Mouse (Mus musculus): Measurements from ENCODE around the gene Tmem17. TPM values are rescaled to one million over a fixed set of nuclear protein-coding genes. Genes with fewer than 3 reads are reported as not detected.

The Tmem17 gene
- polyA plus RNA-seq (2014; fragmentation: Nextera tagmentation; extraction: Ambion mirVana): 13.4 and 16.4 TPM in 2 replicates

DNA sequence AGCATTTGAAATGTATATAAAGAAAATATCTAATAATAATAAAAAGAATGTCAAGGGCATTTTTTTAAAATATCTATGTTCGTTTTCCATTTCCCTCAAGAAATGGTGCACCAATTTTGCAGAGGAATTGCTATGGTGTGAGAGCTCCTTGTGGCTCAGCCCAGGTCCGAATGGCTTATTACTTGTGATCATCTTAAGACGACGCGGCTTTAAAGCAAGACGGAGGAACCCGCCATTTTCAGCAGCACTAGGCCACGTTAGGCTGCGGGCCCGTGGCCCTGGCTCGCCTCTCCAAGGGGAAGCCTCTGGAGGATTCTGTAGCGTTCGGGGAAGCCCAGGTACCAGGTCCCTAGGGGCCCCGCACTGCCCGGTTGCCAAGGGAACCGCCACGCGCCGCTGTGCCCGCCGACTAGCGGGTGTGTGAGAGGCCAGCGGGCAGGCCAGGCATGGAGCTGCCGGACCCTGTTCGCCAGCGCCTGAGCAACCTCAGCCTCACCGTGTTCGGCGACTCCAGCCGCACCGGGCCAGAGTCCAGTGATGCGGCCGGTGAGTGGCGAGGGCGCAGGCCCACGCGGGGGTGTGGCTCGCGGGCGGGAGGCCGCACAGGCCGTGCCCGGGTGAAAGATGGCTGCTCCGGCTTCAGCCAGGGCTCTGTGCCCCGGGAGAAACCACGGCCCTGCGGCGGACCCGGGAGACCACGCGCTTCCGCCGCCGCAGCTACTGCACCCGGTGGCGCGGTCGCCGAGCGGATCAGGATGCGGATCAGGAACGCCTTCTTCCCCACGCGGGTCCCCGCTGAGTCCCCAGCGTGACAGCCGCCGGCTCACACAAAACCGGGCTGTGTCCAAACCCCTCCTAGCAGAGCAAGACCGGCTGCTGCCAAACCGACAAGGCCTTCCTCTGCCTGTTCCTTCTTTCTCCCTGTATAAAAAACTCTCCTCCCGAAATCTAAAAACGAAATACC is at the start of gene Tmem17:
Gene Tmem17 (plus strand): TSS at position 51 of the 964 bp plus-strand sequence.
- 1% methylated on average over 63 of the region's 73 CpGs for WGBS
- Histone ChIP-seq H3K9me3 (ENCODE audit: control insufficient read depth, low read length) (no peaks in the 10 kb centered on the region), H3K27ac (ENCODE audit: low read depth, low read length) (peak within 1 kb of the TSS; percentile 80), H3K4me3 (ENCODE audit: low read depth, low read length) (peak within 1 kb of the TSS; percentile 51), H3K4me2 (replicated peaks; ENCODE audit: low read depth, low read length) (peak within 1 kb of the TSS; percentile 55), H3K27me3 (ENCODE audit: control insufficient read depth, insufficient read depth, low read length) (no peaks in the 10 kb centered on the region), H3K9ac (ENCODE audit: low read depth, low read length) (peak within 1 kb of the TSS; percentile 77), H3K36me3 (ENCODE audit: control insufficient read depth, insufficient read depth, low read length) (no peaks in the 10 kb centered on the region), H3K4me1 (replicated peaks; ENCODE audit: control insufficient read depth, insufficient read depth, low read length) (no peaks in the 10 kb centered on the region)
- ATAC-seq (ENCODE audit: low FRiP score) (peak; percentile 95), DNase-seq (ENCODE audit: low spot score) (peak; percentile 86)

DNA sequence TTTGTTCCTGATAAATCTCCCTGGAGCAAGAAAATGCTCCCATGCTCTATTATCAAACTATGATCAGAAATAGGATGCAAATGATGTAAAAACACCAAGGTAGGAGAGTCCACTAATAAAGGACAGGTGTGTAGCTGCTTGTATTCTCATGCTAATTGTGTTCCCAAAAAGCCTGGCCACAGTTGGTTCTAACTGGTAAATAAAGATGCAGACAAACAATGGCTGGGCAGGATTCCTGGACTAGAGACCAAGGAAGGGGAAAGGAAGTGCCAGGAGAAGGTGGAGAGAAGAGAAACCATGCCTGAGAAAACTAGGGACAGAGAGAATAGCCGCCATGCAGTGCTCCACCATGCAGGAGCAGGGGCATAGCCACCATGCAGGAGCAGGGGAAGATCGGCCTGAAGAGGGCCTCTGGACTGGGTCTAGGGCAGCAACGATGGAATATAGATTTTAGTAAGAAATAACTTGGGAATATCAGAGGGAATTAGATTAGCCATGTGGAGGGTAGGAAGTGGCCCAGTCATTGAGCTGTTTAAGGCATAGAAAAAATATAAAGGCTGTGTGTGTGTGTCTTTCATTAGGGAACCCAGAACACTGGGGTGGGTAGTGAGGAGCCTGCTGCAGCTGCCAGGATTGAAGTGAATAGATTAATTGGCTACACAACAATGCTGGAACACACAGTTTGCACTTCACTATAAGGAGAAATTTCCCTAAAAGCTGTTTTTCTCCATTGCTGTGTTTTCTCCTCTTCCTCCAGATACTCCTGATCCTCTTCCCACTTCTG is 31.9 kb upstream of the Tmem17 start:
- no peak overlapping the region for H3K27ac ChIP-seq (ENCODE audit: low read depth, low read length)
- WGBS: 63% methylated on average over 3 of the region's 3 CpGs
- H3K4me2 ChIP-seq (replicated peaks; ENCODE audit: low read depth, low read length): no peak overlapping the region
- DNase-seq (ENCODE audit: low spot score): no peak
- no peaks in the 10 kb centered on the region for H3K27me3 ChIP-seq (ENCODE audit: control insufficient read depth, insufficient read depth, low read length)
- H3K36me3 ChIP-seq (ENCODE audit: control insufficient read depth, insufficient read depth, low read length): no peaks in the 10 kb centered on the region
- no peak for ATAC-seq (ENCODE audit: low FRiP score)
- H3K9ac ChIP-seq (ENCODE audit: low read depth, low read length): no peak overlapping the region
- no peak overlapping the region for H3K4me3 ChIP-seq (ENCODE audit: low read depth, low read length)
- no peaks in the 10 kb centered on the region for H3K9me3 ChIP-seq (ENCODE audit: control insufficient read depth, low read length)
- H3K4me1 ChIP-seq (replicated peaks; ENCODE audit: control insufficient read depth, insufficient read depth, low read length): no peaks in the 10 kb centered on the region

DNA sequence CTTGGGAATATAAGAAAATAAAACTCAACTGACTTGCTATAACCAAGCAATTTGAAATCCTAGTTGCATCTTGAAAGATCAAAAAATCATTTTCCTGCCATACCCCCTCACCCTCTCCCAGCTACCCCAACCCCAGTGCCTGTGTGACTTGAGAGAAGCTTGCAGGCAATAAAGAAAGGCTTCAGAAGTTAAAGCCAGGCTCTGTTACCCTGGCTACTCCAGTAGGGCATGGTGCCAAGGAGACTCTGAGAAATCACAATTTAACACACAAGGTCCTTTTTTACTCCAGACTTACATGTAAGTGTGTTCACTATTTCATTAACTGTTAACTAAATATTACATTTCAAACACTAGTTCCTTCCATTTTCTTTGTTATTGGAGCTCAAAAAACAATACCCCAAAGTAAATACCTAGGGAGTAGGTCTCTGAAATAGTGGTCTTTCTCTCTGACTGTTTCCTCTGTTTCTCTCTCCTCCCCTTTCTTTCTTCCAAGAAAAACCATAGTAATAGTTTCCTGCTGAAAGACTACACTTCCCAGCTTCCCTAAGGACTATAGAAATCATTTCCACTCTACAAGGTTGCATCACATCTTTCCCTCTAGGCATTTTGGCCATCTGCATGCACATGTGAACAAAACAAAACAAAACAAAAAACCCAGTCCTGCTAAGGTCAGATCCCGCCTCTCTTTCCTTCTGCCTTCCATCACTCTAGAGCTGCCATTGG is 30.1 kb upstream of the Tmem17 start:
- no peak for DNase-seq (ENCODE audit: low spot score)

DNA sequence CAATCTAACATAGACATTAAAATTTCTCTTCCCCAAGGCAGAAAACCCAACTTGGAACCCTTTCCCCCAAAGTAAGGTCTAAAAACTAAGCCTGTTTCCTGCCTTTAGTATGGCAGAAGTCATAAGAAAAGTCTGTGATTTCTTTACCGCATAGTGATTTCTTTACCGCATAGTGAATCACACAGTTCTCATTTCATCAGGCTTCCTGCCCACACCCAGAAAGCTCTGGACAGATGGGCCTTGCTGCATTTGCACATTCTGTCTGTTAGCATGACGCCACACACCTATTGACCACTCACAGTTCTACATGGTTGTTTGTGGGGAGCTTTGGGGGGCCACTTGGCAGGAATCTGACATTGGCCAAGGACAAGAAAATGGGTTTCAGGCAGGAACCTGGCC is 29.5 kb upstream of the Tmem17 start:
- Histone ChIP-seq H3K9ac (ENCODE audit: low read depth, low read length) (no peak overlapping the region), H3K4me1 (replicated peaks; ENCODE audit: control insufficient read depth, insufficient read depth, low read length) (no peaks in the 10 kb centered on the region), H3K36me3 (ENCODE audit: control insufficient read depth, insufficient read depth, low read length) (no peaks in the 10 kb centered on the region), H3K27me3 (ENCODE audit: control insufficient read depth, insufficient read depth, low read length) (no peaks in the 10 kb centered on the region), H3K9me3 (ENCODE audit: control insufficient read depth, low read length) (no peaks in the 10 kb centered on the region), H3K27ac (ENCODE audit: low read depth, low read length) (no peak overlapping the region), H3K4me3 (ENCODE audit: low read depth, low read length) (no peak overlapping the region), H3K4me2 (replicated peaks; ENCODE audit: low read depth, low read length) (no peak overlapping the region)
- no peak for ATAC-seq (ENCODE audit: low FRiP score)
- 93% methylated on average over 3 of the region's 3 CpGs for WGBS
- DNase-seq (ENCODE audit: low spot score): no peak

More for the DNA sequence above, 30.1 kb upstream of the Tmem17 start:
- Histone ChIP-seq H3K4me1 (replicated peaks; ENCODE audit: control insufficient read depth, insufficient read depth, low read length) (no peaks in the 10 kb centered on the region), H3K27ac (ENCODE audit: low read depth, low read length) (no peak overlapping the region), H3K36me3 (ENCODE audit: control insufficient read depth, insufficient read depth, low read length) (no peaks in the 10 kb centered on the region), H3K4me3 (ENCODE audit: low read depth, low read length) (no peak overlapping the region), H3K27me3 (ENCODE audit: control insufficient read depth, insufficient read depth, low read length) (no peaks in the 10 kb centered on the region), H3K9me3 (ENCODE audit: control insufficient read depth, low read length) (no peaks in the 10 kb centered on the region), H3K9ac (ENCODE audit: low read depth, low read length) (no peak overlapping the region), H3K4me2 (replicated peaks; ENCODE audit: low read depth, low read length) (no peak overlapping the region)
- no peak for ATAC-seq (ENCODE audit: low FRiP score)
- 93% methylated on average over 1 of the region's 1 CpGs for WGBS

DNA sequence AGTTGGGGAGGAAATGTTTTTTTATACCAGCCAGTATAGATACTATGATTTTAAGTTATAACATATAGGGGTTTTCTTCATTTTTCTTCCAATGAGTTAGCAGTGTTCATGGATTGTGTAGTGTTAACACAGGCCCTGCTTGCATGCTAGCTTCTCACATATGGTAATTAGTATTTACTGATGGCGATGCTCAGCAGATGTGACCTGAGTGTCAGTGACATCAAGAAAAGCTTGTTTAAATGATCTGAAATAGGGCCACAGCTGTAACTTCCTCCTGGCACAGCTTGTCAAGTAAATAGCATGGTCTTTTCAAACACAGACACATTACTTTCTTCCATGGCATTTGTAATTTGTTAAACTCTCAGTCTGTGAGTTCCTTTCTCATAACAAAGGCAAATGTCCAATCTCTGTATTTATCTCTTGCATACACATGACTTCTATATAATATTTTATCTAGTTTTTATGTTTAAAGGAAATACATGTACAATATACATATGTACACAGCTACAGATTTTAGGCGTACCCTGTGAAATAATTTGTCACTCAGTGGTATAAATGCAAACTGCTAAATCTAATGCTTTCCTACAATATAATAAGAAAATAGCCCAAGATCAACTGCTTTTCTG is 18.1 kb upstream of the Tmem17 start:
- Histone ChIP-seq H3K27me3 (ENCODE audit: control insufficient read depth, insufficient read depth, low read length) (no peaks in the 10 kb centered on the region), H3K4me2 (replicated peaks; ENCODE audit: low read depth, low read length) (no peak overlapping the region), H3K4me3 (ENCODE audit: low read depth, low read length) (no peak overlapping the region), H3K36me3 (ENCODE audit: control insufficient read depth, insufficient read depth, low read length) (no peaks in the 10 kb centered on the region), H3K4me1 (replicated peaks; ENCODE audit: control insufficient read depth, insufficient read depth, low read length) (no peaks in the 10 kb centered on the region), H3K27ac (ENCODE audit: low read depth, low read length) (no peak overlapping the region), H3K9ac (ENCODE audit: low read depth, low read length) (no peak overlapping the region), H3K9me3 (ENCODE audit: control insufficient read depth, low read length) (no peaks in the 10 kb centered on the region)
- WGBS: 80% methylated on average over 2 of the region's 2 CpGs
- 0 out of 2 replicates have a peak, but pooled peaks have one; percentile 38 for ATAC-seq (ENCODE audit: low FRiP score)
- no peak for DNase-seq (ENCODE audit: low spot score)

DNA sequence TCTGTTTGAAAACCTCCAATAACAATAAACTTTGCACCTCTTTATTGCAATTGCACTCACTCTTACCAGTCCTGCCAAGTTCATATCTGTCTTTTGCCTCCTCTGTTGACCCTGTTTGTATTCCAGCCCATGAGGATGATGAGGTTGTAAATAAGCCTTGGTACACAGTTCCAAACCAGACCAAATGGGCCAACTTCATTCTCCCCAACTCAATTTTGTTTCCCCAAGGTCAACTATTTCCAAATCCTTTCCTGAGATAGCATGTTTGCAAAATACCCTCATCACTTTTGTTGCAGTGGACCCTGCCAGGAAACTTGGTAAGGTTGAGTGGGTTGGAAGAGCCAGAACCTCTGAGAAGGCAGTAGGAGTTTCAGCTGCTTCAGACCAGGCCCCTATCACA is 16.9 kb upstream of the Tmem17 start:
- Histone ChIP-seq H3K9me3 (ENCODE audit: control insufficient read depth, low read length) (no peaks in the 10 kb centered on the region), H3K4me2 (replicated peaks; ENCODE audit: low read depth, low read length) (no peak overlapping the region), H3K27me3 (ENCODE audit: control insufficient read depth, insufficient read depth, low read length) (no peaks in the 10 kb centered on the region), H3K27ac (ENCODE audit: low read depth, low read length) (no peak overlapping the region), H3K9ac (ENCODE audit: low read depth, low read length) (no peak overlapping the region), H3K4me1 (replicated peaks; ENCODE audit: control insufficient read depth, insufficient read depth, low read length) (no peaks in the 10 kb centered on the region), H3K36me3 (ENCODE audit: control insufficient read depth, insufficient read depth, low read length) (no peaks in the 10 kb centered on the region), H3K4me3 (ENCODE audit: low read depth, low read length) (no peak overlapping the region)
- ATAC-seq (ENCODE audit: low FRiP score) (no peak), DNase-seq (ENCODE audit: low spot score) (no peak)

DNA sequence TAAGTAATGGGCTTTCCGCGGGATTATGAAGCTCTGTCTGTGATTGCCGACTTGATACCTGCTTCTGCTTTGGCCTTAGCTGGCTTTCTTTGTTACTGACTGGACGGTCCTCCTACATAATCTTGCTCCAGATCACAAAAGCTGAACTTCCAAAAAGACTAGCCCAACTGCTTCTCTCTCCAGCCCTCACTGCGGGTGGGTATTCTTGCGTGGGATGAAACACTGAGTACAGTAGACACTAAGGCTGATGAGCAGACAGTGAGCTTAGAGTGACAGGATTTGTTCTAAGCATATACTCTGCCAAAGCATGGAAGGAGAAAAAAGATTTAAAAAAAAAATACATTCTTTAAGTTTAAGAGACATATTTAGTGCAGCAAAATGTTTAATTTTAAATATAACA is 12.5 kb upstream of the Tmem17 start:
- 78% methylated on average over 6 of the region's 6 CpGs for WGBS
- H3K27ac ChIP-seq (ENCODE audit: low read depth, low read length): no peak overlapping the region
- DNase-seq (ENCODE audit: low spot score): no peak
- H3K9ac ChIP-seq (ENCODE audit: low read depth, low read length): no peak overlapping the region
- no peak overlapping the region for H3K4me2 ChIP-seq (replicated peaks; ENCODE audit: low read depth, low read length)
- no peak overlapping the region for H3K4me3 ChIP-seq (ENCODE audit: low read depth, low read length)
- H3K27me3 ChIP-seq (ENCODE audit: control insufficient read depth, insufficient read depth, low read length): no peaks in the 10 kb centered on the region
- H3K9me3 ChIP-seq (ENCODE audit: control insufficient read depth, low read length): no peaks in the 10 kb centered on the region
- no peaks in the 10 kb centered on the region for H3K36me3 ChIP-seq (ENCODE audit: control insufficient read depth, insufficient read depth, low read length)
- H3K4me1 ChIP-seq (replicated peaks; ENCODE audit: control insufficient read depth, insufficient read depth, low read length): no peaks in the 10 kb centered on the region
- no peak for ATAC-seq (ENCODE audit: low FRiP score)

DNA sequence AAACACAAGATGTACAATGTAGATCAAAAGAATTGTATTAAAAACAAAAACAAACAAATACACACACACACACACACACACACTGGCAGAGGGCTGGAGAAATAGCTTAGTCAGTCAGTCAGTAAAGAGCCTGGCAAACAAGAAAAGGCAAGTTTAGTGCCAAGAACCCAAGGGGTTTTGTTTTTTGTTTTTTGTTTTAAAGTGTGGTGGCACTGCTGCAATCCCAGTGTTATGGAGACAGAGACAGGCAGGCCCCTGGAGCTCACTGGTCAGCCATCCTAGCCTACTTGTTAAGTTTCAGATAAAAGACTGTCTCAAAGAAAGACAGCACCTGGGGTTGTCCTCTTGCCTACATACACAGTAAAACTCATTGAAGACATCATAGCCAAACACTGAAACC is 12.0 kb upstream of the Tmem17 start:
- Histone ChIP-seq H3K27me3 (ENCODE audit: control insufficient read depth, insufficient read depth, low read length) (no peaks in the 10 kb centered on the region), H3K36me3 (ENCODE audit: control insufficient read depth, insufficient read depth, low read length) (no peaks in the 10 kb centered on the region), H3K4me1 (replicated peaks; ENCODE audit: control insufficient read depth, insufficient read depth, low read length) (no peaks in the 10 kb centered on the region), H3K4me2 (replicated peaks; ENCODE audit: low read depth, low read length) (no peak overlapping the region), H3K27ac (ENCODE audit: low read depth, low read length) (no peak overlapping the region), H3K4me3 (ENCODE audit: low read depth, low read length) (no peak overlapping the region), H3K9me3 (ENCODE audit: control insufficient read depth, low read length) (no peaks in the 10 kb centered on the region), H3K9ac (ENCODE audit: low read depth, low read length) (no peak overlapping the region)
- DNase-seq (ENCODE audit: low spot score) (no peak), ATAC-seq (ENCODE audit: low FRiP score) (no peak)

All from hindbrain, embryonic 11.5 days (tissue).